Mouse (Mus musculus): ENCODE results near the gene Tbc1d13. TPM values are rescaled to one million over a fixed set of nuclear protein-coding genes. Genes with fewer than 3 reads are reported as not detected.
"Not testable (repeated sequence)": the region's sequence is repeated elsewhere in the genome, so short reads cannot be mapped to it uniquely, and the experiment has no call there.

Gene Tbc1d13
- polyA plus RNA-seq, 1 experiment from 2014 or later, result 14.6 TPM

DNA sequence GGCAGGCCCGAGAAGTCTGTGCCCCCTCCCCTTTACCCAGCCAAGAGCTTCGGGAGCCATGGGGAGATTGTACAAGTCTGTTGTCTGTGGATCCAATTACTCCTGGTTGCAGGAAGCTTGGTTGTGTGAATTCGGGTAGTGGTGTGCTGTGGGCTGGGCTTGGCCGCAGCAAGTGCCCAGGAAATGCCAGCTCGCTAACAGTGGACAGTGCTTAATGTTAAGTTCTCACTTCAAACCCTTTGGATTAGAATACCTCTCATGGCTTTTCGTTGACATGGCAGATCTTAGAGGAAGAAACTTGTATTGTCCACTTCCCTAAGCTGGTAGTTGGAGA, 799 bp downstream of the Tbc1d13 start:
- H3K36me3 ChIP-seq, result peaks cover 35% of the 10 kb centered on the region
- 41% methylated on average over 6 of the region's 6 CpGs for WGBS
- H3K9ac ChIP-seq, result peak overlapping the region; percentile 89
- H3K27ac ChIP-seq, result peak overlapping the region; percentile 88
- H3K4me3 ChIP-seq, result peak overlapping the region; percentile 74
- H3K4me1 ChIP-seq (replicated peaks), result peaks cover 31% of the 10 kb centered on the region
- ATAC-seq (ENCODE audit: low FRiP score), result no peak
- H3K27me3 ChIP-seq, result no peaks in the 10 kb centered on the region
- H3K4me2 ChIP-seq, result peak overlapping the region; percentile 97
- no peaks in the 10 kb centered on the region for H3K9me3 ChIP-seq

DNA sequence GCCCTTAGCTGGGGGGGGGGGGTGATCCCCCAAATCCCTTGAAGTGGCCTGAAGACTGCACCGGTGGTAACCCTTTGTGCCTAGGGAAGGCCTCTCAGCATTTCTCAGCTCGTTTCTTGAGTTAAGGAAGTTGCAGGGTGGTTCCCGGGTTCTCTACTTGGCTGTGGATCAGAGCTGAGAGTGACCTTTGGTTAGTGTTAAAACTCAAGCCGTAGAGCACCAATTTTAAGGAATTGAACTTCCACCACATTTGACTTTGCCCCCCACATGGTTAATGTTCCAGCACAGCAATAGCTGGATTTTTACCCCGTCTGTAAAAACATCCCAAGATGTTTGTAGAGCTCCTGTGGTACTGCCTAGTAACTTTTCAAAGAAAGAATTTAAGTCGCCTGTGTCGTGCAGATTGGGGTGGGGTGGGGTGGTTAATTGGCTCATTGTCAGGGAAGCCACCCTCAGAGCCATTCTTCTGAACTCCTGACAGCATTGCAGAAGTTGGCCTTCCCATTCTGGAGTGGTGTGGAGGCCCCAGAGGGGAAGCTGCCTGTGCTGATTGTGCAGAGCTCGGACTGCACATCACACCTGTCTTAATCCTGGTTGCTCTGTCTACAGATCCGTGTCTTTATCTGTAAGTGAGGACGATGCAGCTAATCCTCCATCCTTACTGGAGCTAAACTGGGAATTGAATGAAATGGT, 1.5 kb downstream of the Tbc1d13 start:
- Histone ChIP-seq H3K27ac (no peak overlapping the region; the same call in 1 of the 2 replicates), H3K4me2 (peak overlapping the region; percentile 97), H3K9me3 (no peaks in the 10 kb centered on the region), H3K4me3 (peak overlapping the region; percentile 74), H3K36me3 (peaks cover 38% of the 10 kb centered on the region), H3K27me3 (no peaks in the 10 kb centered on the region), H3K4me1 (replicated peaks) (peaks cover 31% of the 10 kb centered on the region), H3K9ac (peak overlapping the region; percentile 89)
- ATAC-seq (ENCODE audit: low FRiP score), result no peak
- 52% methylated on average over 10 of the region's 10 CpGs for WGBS

DNA sequence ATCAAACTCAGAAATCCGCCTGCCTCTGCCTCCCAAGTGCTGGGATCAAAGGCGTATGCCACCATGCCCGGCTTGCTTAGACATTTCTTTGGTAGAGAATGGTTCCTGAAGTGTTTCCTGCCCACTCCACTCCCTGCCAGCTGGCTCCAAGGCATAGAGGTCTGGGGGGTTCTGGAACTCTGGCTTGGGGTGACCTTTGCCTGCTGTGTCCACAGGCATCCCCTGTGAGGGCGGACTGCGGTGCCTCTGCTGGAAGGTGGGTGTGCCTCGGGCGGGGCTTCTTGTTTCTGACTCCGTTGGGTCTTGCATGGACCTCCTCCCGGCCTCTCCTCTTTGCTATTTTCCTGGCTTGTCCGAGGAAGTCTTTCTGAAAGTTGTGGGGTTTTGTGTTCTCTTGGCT, 2.9 kb downstream of the Tbc1d13 start:
- Histone ChIP-seq H3K4me2 (no peak overlapping the region), H3K4me3 (no peak overlapping the region), H3K9ac (no peak overlapping the region), H3K27me3 (no peaks in the 10 kb centered on the region), H3K36me3 (peaks cover 52% of the 10 kb centered on the region), H3K9me3 (no peaks in the 10 kb centered on the region), H3K4me1 (replicated peaks) (peaks cover 31% of the 10 kb centered on the region), H3K27ac (no peak overlapping the region)
- WGBS, result 95% methylated on average over 10 of the region's 10 CpGs
- ATAC-seq (ENCODE audit: low FRiP score), result no peak

DNA sequence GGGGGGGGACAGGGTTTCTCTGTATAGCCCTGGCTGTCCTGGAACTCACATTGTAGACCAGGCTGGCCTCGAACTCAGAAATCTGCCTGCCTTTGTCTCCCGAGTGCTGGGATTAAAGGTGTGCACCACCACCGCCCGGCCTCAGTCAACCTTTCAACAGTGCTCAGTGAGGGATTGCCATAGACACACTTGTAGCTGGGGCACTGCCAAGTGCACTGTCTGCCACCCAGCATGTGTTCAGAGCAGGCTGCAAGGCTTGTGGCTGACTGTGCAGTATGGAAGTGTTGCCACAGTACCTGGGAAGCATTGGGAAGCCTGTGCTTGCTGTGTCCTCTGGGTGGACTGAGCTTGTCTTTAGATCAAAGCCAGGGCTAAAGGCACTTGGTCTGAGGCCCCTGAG, 6.5 kb downstream of the Tbc1d13 start:
- not testable (repeated sequence) for H3K9ac ChIP-seq; H3K27ac ChIP-seq; ATAC-seq (ENCODE audit: low FRiP score); H3K4me2 ChIP-seq; H3K9me3 ChIP-seq; H3K27me3 ChIP-seq; H3K4me3 ChIP-seq
- peaks cover 15% of the 10 kb centered on the region for H3K4me1 ChIP-seq (replicated peaks)
- WGBS, result 92% methylated on average over 4 of the region's 4 CpGs
- H3K36me3 ChIP-seq, result peaks cover 87% of the 10 kb centered on the region

DNA sequence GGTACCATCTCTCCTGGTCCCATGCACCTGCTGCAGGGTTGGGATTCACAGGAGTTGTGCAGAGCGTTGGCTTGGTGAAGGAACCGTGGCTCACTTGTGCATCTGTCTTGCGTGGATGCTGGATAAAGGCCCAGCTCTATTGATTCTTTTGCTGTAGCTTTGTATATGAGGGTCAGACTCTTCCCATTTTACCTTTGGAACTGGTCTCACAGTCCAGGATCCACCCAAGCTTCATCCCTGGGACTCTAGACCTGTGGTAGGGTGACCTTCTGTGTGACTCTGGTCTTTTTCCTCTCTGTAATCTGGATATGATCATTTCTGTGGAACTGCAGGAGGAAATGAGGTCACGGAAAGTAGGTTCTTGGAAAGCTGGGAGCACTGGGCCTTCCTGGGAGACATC, 10.9 kb downstream of the Tbc1d13 start:
- H3K4me3 ChIP-seq, result no peak overlapping the region
- WGBS, result 95% methylated on average over 4 of the region's 4 CpGs
- H3K27ac ChIP-seq, result no peak overlapping the region
- H3K27me3 ChIP-seq, result no peaks in the 10 kb centered on the region
- ATAC-seq (ENCODE audit: low FRiP score), result no peak
- no peaks in the 10 kb centered on the region for H3K9me3 ChIP-seq
- no peak overlapping the region for H3K4me2 ChIP-seq
- peaks cover 91% of the 10 kb centered on the region for H3K36me3 ChIP-seq
- no peaks in the 10 kb centered on the region; the same call in 1 of the 2 replicates for H3K4me1 ChIP-seq (replicated peaks)
- H3K9ac ChIP-seq, result 0 out of 2 replicates have a peak overlapping the region, but pooled peaks have one; percentile 35

DNA sequence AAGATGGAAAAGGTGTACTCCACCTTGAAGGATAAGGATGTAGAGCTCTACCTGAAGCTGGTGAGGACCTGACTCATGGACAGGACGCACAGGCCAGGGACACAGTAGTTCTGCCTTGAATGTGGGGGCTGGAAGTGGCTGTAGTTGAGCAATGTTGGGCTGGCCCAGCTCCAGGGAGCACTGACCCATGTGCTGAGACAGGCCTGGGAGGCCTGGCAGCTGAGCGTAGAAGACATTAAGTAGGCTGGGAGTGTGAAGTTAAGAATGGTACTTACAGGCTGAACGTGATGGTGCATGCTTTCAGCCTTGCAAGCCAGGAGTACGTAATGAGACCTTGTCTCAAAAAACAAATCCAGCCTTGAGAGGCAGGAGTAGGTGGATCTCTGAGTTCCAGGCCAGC, 13.9 kb downstream of the Tbc1d13 start:
- Histone ChIP-seq H3K4me3 (no peak overlapping the region), H3K36me3 (peaks cover 87% of the 10 kb centered on the region), H3K4me2 (no peak overlapping the region), H3K27ac (no peak overlapping the region), H3K27me3 (no peaks in the 10 kb centered on the region), H3K9me3 (no peaks in the 10 kb centered on the region), H3K4me1 (replicated peaks) (no peaks in the 10 kb centered on the region), H3K9ac (no peak overlapping the region)
- 94% methylated on average over 4 of the region's 4 CpGs for WGBS
- ATAC-seq (ENCODE audit: low FRiP score), result no peak

DNA sequence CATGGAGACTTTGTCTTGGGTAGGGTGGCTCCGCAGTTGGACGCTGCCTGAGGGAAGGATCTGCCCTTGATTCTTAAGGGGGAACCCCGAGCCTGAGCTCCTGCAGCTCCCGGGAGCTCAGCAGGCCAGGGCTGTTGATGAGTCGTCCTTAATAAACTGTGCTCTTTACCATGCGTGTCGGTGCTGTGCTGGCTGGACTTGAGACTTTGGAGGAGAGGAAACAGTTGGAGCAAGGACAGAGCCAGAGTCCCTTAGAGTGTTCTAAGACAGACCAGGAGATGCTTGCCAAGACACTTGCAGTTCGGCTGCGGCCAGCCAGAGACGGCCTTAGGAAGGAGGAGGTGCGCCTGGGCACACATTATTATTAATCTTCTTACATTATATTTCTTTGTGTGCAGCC, 18.3 kb downstream of the Tbc1d13 start:
- H3K9me3 ChIP-seq, result no peaks in the 10 kb centered on the region
- 91% methylated on average over 11 of the region's 11 CpGs for WGBS

DNA sequence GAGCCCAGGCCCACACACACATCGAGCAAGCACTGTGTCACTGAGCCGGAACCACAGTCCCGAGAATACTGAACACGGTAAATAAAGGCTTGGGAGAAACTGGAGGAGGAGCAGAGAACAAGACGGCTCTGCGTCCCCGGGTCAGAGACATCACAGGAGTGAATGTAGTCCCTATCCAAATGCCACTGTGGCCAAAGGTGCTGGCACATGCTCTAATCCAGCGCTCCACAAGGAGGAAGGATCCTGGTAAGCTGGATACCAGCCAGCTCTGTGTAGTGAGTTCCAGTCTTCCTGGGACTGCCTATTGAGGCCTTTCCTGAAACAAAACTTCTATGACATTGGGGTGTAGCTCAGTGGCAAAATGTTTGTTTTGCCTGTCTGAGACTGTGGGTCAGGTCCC, 19.1 kb downstream of the Tbc1d13 start:
- Histone ChIP-seq H3K36me3 (peaks cover 41% of the 10 kb centered on the region), H3K4me1 (replicated peaks) (no peaks in the 10 kb centered on the region), H3K9me3 (no peaks in the 10 kb centered on the region), H3K9ac (no peak overlapping the region), H3K4me3 (no peak overlapping the region), H3K27ac (no peak overlapping the region), H3K27me3 (no peaks in the 10 kb centered on the region), H3K4me2 (no peak overlapping the region)
- ATAC-seq (ENCODE audit: low FRiP score), result no peak
- WGBS, result 81% methylated on average over 8 of the region's 8 CpGs

More for the DNA sequence above, 18.3 kb downstream of the Tbc1d13 start:
- peaks cover 48% of the 10 kb centered on the region for H3K36me3 ChIP-seq
- no peak overlapping the region for H3K27ac ChIP-seq
- H3K4me3 ChIP-seq, result no peak overlapping the region
- no peak for ATAC-seq (ENCODE audit: low FRiP score)
- H3K9ac ChIP-seq, result no peak overlapping the region
- H3K27me3 ChIP-seq, result no peaks in the 10 kb centered on the region
- no peaks in the 10 kb centered on the region for H3K4me1 ChIP-seq (replicated peaks)
- H3K4me2 ChIP-seq, result no peak overlapping the region

DNA sequence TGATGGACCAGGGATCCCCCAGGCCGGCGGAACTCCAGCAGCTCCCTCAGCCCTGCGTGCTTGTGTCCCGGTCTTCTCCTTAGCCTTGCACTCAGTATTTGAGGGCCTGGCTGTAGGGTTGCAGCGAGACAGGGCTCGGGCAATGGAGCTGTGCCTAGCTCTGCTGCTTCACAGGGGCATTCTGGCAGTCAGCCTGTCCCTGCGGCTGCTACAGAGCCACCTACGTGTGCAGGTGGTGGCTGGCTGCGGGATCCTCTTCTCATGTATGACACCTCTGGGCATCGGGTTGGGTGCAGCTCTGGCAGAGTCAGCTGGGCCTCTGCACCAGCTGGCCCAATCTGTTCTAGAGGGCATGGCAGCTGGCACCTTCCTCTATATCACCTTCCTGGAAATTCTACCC, 26.3 kb downstream of the Tbc1d13 start:
- not testable (repeated sequence) for H3K36me3 ChIP-seq; H3K27me3 ChIP-seq; H3K9ac ChIP-seq; H3K27ac ChIP-seq; H3K4me2 ChIP-seq; H3K4me1 ChIP-seq (replicated peaks); ATAC-seq (ENCODE audit: low FRiP score); H3K4me3 ChIP-seq; H3K9me3 ChIP-seq
- 93% methylated on average over 9 of the region's 10 CpGs for WGBS

DNA sequence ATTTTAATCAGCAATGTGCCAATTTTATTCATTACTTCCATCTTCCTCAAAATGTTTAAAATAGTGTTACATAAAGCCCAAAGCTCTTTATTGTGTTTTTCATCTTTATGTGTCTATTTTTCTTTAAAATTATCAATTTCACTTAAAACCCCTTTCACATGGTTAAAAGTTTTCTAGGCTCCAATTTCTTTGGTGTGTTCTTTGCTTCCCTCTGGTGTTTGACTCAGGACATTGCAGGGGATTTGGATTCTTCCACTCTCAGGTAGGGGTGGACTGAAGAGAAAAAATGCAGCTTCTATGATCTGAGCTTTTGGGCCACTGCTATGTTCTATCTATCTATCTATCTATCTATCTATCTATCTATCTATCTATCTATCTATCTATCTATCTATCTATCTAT, 28.3 kb downstream of the Tbc1d13 start:
- no peak overlapping the region for H3K27ac ChIP-seq
- H3K36me3 ChIP-seq, result no peaks in the 10 kb centered on the region
- no peak overlapping the region for H3K4me3 ChIP-seq
- H3K4me1 ChIP-seq (replicated peaks), result no peaks in the 10 kb centered on the region
- no peak overlapping the region for H3K4me2 ChIP-seq
- ATAC-seq (ENCODE audit: low FRiP score), result no peak
- H3K27me3 ChIP-seq, result no peaks in the 10 kb centered on the region
- peaks cover 5% of the 10 kb centered on the region for H3K9me3 ChIP-seq
- H3K9ac ChIP-seq, result no peak overlapping the region

DNA sequence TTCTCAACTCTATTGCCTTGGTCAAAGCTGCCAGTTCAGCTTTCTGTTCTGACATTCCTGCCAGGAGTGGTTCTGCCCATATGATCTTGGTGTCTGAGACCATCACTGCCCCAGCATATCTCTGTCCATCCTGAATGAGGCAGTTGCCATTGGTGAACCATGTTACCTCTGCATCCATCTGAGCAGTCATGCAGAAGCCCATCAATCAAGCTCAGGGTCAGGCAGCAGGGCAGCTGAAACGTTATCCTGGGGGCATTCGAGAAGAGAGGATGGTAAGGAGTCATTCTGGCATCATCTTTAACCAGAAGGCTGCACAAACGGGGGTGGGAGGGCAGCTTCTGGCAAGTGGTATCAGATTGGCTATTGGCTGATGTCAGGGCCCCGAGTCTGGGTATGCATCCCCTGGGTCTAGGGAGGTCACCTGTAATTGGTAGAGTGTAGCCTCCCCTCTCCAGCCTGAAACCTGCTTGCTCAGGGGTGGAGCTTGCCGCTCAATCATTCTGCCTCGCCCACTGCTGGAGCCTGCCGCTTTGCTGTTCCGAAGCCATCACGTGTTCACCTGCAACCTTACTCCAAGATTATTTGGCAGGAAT, 30.9 kb downstream of the Tbc1d13 start:
- H3K4me2 ChIP-seq, result no peak overlapping the region
- H3K9me3 ChIP-seq, result peaks cover 8% of the 10 kb centered on the region
- H3K27ac ChIP-seq, result no peak overlapping the region
- H3K9ac ChIP-seq, result no peak overlapping the region
- 62% methylated on average over 9 of the region's 9 CpGs for WGBS
- no peaks in the 10 kb centered on the region for H3K4me1 ChIP-seq (replicated peaks)
- no peak for ATAC-seq (ENCODE audit: low FRiP score)
- H3K27me3 ChIP-seq, result no peaks in the 10 kb centered on the region
- no peaks in the 10 kb centered on the region for H3K36me3 ChIP-seq
- H3K4me3 ChIP-seq, result no peak overlapping the region

DNA sequence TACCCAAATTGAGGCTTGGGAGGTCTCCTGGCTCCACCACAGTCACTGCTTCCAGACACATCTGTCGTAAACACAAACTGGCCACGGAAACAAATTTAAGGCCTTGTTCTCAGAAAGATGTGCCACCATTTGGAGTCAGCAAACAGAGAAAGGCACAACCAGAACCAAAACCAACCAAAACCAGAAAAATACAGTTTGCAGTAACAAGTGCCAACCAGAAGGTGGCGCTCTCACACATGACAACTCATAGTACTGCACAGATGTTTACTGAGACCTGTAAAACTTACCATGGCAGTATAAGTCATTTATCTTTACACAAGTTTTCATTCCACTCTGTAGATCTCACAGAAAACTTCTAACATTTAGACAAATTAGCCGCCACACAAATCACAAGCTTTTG, 33.1 kb downstream of the Tbc1d13 start:
- peaks cover 8% of the 10 kb centered on the region for H3K9me3 ChIP-seq
- no peaks in the 10 kb centered on the region for H3K36me3 ChIP-seq
- 53% methylated on average over 4 of the region's 4 CpGs for WGBS
- H3K9ac ChIP-seq, result no peak overlapping the region
- H3K4me2 ChIP-seq, result no peak overlapping the region
- no peaks in the 10 kb centered on the region for H3K27me3 ChIP-seq
- ATAC-seq (ENCODE audit: low FRiP score), result no peak
- 0 out of 2 replicates have a peak, but pooled peaks cover 3% of the 10 kb centered on the region for H3K4me1 ChIP-seq (replicated peaks)
- H3K27ac ChIP-seq, result no peak overlapping the region
- H3K4me3 ChIP-seq, result no peak overlapping the region

DNA sequence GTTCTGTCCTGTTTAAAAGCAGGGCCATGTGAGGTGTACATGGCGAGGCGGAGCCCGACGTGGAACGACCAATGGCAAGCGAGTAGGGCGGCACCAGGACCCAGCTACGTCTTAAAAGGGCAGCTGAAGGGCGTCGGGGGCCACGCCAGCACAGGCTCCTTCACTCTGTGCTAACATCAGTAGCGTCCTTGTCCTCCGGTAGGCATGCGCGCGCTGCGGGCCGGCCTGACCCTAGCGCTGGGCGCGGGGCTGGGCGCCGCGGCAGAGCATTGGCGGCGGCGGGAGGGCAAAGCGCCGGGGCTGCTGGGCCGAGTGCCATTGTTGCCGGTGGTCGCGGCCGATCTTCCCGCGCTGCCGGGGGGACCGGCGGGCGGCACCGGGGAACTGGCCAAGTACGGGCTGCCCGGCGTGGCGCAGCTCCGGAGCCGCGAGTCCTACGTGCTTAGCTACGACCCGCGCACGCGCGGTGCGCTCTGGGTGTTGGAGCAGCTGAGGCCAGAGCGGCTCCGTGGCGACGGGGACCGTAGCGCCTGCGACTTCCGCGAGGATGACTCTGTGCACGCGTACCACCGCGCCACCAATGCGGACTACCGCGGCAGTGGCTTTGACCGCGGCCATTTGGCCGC, 37.9 kb downstream of the Tbc1d13 start, which contains the start of gene Endog:
Gene Endog (plus strand): TSS at position 123 of the 626 bp plus-strand sequence.
- Histone ChIP-seq H3K4me3 (peak within 1 kb of the TSS; percentile 64), H3K9ac (peak within 1 kb of the TSS; percentile 84), H3K36me3 (peaks cover 41% of the 10 kb centered on the region), H3K27me3 (peaks cover 10% of the 10 kb centered on the region; the same call in 1 of the 2 replicates), H3K4me1 (replicated peaks) (peaks cover 17% of the 10 kb centered on the region), H3K9me3 (peaks cover 6% of the 10 kb centered on the region), H3K27ac (peak within 1 kb of the TSS; percentile 96), H3K4me2 (peak within 1 kb of the TSS; percentile 89)
- WGBS, result 0% methylated on average over 74 of the region's 75 CpGs
- peak; percentile 95 for ATAC-seq (ENCODE audit: low FRiP score)

Data from hindbrain, embryonic 13.5 days (tissue).